Mouse (Mus musculus) thymus, postnatal 36 days (tissue): Measurements from ENCODE around the gene Gm21854.
"Not testable (repeated sequence)": the region's sequence is repeated elsewhere in the genome, so short reads cannot be mapped to it uniquely, and the experiment has no call there.

Experiments
- DNase-seq, 2 experiments: peaks; one replicate each; pipeline ENCODE4 v3.0.0; 2022; ENCODE audit warnings: mixed read lengths in 2 of 2

Gm21854 gene

DNA sequence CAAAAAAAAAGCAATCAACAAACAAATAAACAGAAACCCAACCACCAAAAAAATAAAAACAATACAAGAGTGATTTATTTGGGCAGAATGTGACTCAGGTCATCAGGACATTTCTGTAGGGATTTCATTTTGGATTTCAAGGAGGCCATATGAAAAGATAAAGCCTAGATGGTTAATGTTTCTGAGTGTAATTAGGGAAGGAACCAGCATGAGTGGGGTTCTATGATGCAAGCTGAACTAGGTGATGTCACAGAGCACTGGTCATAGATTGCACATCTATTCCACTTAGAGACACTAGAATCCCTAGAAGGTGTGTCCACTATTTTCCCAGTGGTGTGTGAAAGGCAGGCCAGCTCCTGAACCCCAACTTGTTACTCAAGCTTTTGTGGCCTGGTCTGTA lies at the start of gene Gm21854:
TSS of gene Gm21854 (plus strand) at position 301 of the 400 bp plus-strand sequence.
- DNase-seq = not testable (repeated sequence)
